Mouse (Mus musculus) splenic B cell, adult 2 months (primary cell): Measurements from ENCODE around the gene Abcf1.
"Not testable (repeated sequence)": the region's sequence is repeated elsewhere in the genome, so short reads cannot be mapped to it uniquely, and the experiment has no call there.

ENCODE experiments used
- DNase-seq: peaks from one replicate; pipeline ENCODE4 v3.0.0-alpha.2; 2011; ENCODE audit warnings: low read depth, low spot score
- H3K27me3 ChIP-seq: 2 replicates; pipeline ENCODE4 v1.6.1; 2012; ENCODE audit warnings: mild to moderate bottlenecking, low read length, moderate library complexity, mixed read lengths; ENCODE audit not compliant: control insufficient read depth, poor library complexity, insufficient read depth, severe bottlenecking
- H3K36me3 ChIP-seq: 2 replicates; pipeline ENCODE4 v1.6.1; 2012; ENCODE audit warnings: mild to moderate bottlenecking, low read length, moderate library complexity, mixed read lengths; ENCODE audit not compliant: control insufficient read depth, poor library complexity, insufficient read depth, severe bottlenecking

Abcf1 gene

GRCm38 (mm10) chr17:35994175-35994878 is 24.8 kb upstream of the Abcf1 start:
- peak; percentile 93 for DNase-seq
- Histone ChIP-seq H3K36me3 (no peaks in the 10 kb centered on the region), H3K27me3 (no peaks in the 10 kb centered on the region)

- peaks cover 1% of the 10 kb centered on the region; the same call in 1 of the 2 replicates for H3K36me3 ChIP-seq
- peak; percentile 93 for DNase-seq
- no peaks in the 10 kb centered on the region for H3K27me3 ChIP-seq
Observed at GRCm38 (mm10) chr17:35993675-35994074, 24.1 kb upstream of the Abcf1 start.

GRCm38 (mm10) chr17:35991781-35992180 is 22.2 kb upstream of the Abcf1 start:
- H3K36me3 ChIP-seq = peaks cover 2% of the 10 kb centered on the region; the same call in 1 of the 2 replicates
- DNase-seq = no peak
- H3K27me3 ChIP-seq = no peaks in the 10 kb centered on the region

DNA sequence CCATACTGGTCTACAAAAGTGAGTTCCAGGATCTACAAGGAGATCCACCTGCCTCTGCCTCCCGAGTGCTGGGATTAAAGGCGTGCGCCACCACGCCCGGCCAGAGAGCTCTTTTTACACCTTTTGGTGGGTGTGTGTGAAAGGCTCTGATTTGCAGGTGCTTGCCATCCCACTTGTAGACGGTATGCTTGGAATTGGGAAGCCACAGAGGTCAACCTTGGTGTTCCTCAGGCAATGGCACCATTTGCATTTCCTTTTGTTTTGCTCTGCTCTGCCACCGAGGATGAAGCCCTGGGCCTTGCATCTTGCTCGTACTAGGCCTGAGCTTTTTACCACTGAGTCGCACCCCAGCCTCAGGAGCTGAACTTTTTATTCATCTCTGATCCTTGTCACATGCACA is 12.2 kb upstream of the Abcf1 start:
- no peak for DNase-seq
- H3K36me3 ChIP-seq = peaks cover 4% of the 10 kb centered on the region; the same call in 1 of the 2 replicates
- no peaks in the 10 kb centered on the region for H3K27me3 ChIP-seq

DNA sequence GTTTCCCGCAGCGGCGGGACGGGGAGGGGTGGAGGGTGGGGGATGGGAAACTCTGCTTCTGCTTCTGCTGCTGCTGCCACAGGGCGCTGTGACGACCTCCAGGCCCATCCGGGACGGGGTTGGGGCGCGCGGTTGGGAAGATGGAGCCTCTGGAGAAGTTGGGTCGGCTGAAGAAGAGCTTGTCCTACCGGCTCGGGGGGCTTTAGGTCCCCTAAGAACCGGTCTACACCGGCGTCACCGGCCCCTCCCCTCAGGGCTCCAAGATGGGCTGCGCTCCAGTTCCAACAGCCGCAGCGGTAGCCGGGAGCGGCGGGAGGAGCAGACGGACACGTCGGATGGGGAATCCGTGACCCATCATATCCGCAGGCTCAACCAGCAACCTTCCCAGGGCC is 10.8 kb upstream of the Abcf1 start:
- Histone ChIP-seq H3K36me3 (peaks cover 5% of the 10 kb centered on the region; the same call in 1 of the 2 replicates), H3K27me3 (no peaks in the 10 kb centered on the region)
- no peak for DNase-seq

- H3K36me3 ChIP-seq = peaks cover 5% of the 10 kb centered on the region; the same call in 1 of the 2 replicates
- no peaks in the 10 kb centered on the region for H3K27me3 ChIP-seq
- peak; percentile 94 for DNase-seq
Observed at GRCm38 (mm10) chr17:35979401-35980362, 10.1 kb upstream of the Abcf1 start, which contains the start of the genes Gnl1 and Prr3. TSS of gene Gnl1 (plus strand) at chr17:35979851. TSS of gene Prr3 (minus strand) at chr17:35980236.

- DNase-seq = no peak
- Histone ChIP-seq H3K27me3 (no peaks in the 10 kb centered on the region), H3K36me3 (peaks cover 5% of the 10 kb centered on the region)
Observed at GRCm38 (mm10) chr17:35978811-35979400, 9.3 kb upstream of the Abcf1 start.

GRCm38 (mm10) chr17:35972131-35972530 is 2.6 kb upstream of the Abcf1 start:
- Histone ChIP-seq H3K36me3 (peaks cover 6% of the 10 kb centered on the region; the same call in 1 of the 2 replicates), H3K27me3 (no peaks in the 10 kb centered on the region)
- no peak for DNase-seq

- Histone ChIP-seq H3K27me3 (no peaks in the 10 kb centered on the region), H3K36me3 (peaks cover 4% of the 10 kb centered on the region; the same call in 1 of the 2 replicates)
- no peak for DNase-seq
Observed at GRCm38 (mm10) chr17:35967621-35968020, 1.9 kb downstream of the Abcf1 start.

DNA sequence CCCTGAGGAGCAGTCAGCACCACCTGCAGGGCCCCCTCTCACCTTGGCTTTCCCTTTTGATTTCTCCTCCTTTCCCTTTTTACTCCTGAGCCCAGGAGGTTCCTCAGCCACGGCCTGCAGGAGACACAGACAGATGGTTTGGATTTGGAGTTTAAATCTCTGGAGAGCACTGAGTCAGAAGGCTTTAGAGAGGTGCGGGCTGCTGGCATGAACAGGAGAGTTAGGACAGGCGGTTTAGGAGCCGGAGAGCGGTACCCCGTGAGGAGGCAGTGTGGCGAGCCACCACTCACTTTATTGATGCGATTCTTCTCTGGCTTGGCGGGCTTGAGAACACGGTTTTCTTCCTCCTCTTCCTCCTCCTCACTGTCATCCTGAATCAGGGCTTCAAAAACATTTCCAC is 6.3 kb downstream of the Abcf1 start:
- peaks cover 10% of the 10 kb centered on the region for H3K36me3 ChIP-seq
- no peaks in the 10 kb centered on the region for H3K27me3 ChIP-seq
- no peak for DNase-seq

DNA sequence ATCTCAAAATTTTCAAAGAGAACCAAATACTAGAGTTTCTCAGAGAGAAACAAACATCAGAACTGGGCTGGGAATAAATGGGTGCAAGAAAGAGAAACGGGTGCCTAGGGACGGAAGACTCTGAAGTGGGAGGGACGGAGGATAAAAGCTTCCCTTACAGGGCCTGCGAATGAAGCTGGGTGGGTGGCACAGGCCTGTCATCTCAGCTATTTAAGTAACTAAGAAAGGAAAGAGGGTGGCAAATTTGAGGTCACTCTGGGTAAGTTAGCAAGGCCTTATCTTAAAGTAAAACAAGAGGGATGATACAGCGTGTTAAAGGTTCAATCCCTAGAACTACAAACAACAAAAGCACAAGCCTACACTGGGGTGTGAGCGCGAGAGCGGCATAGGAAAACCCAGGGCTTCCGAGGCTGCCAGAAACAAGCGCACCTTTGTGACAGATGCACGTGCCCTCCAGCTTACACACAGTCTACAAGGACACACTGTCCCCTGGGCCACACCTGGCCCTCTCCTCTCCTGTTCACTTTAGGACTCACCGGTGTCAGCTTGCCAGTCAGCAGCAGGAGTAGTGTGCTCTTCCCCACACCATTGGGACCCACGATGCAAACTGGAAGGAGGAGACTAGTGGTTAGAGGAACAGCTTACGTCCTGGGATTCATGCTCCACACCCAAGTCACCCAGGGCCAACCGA is 10.9 kb downstream of the Abcf1 start:
- H3K36me3 ChIP-seq = peaks cover 15% of the 10 kb centered on the region
- no peak for DNase-seq
- H3K27me3 ChIP-seq = no peaks in the 10 kb centered on the region

DNA sequence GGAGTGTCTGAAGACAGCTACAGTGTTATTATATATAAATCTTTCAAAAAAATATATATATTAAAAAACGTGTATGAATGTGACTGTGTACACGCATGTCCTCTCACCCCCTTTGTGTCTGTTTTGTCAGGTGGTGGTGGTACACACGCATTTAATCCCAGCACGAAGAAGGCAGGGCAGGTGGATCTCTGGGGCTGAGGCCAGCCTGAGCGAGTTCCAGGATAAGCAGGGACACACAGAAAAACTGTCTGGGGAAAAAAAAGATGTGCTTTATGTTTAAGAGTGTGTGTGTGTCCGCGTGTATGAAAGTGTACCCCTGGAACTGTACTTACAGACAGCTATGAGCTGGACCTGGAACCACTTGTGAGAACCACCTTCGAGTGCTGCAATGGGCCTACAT is 14.9 kb downstream of the Abcf1 start:
- Histone ChIP-seq H3K27me3 (no peaks in the 10 kb centered on the region), H3K36me3 (peaks cover 7% of the 10 kb centered on the region)
- DNase-seq = no peak

GRCm38 (mm10) chr17:35952559-35952958 is 17.0 kb downstream of the Abcf1 start:
- not testable (repeated sequence) for H3K36me3 ChIP-seq, DNase-seq, H3K27me3 ChIP-seq

- not testable (repeated sequence) for H3K36me3 ChIP-seq, H3K27me3 ChIP-seq, DNase-seq
Observed at GRCm38 (mm10) chr17:35950946-35951345, 18.6 kb downstream of the Abcf1 start.
